Mouse (Mus musculus) embryonic facial prominence, embryonic 10.5 days (tissue): ENCODE measurements around the gene Fam221a. TPM values are rescaled to one million over a fixed set of nuclear protein-coding genes. Genes with fewer than 3 reads are reported as not detected.
A peak's percentile ranks its signal among the peaks of the same experiment; 100 is the strongest.

Source experiments
- DNase-seq: peaks from one replicate; pipeline ENCODE4 v3.0.0-alpha.2; 2017; ENCODE audit warnings: low spot score
- H3K27ac ChIP-seq: fragments of 300-500 bp; sonication (generic); replicated peaks from 2 replicates; pipeline ENCODE4 v1.5.1; 2016; ENCODE audit warnings: mild to moderate bottlenecking
- H3K27me3 ChIP-seq: fragments of 300-500 bp; sonication (generic); replicated peaks from 2 replicates; pipeline ENCODE4 v1.6.1; 2016; ENCODE audit warnings: low read depth, mild to moderate bottlenecking; ENCODE audit not compliant: poor library complexity, severe bottlenecking
- H3K36me3 ChIP-seq: fragments of 300-500 bp; sonication (generic); replicated peaks from 2 replicates; pipeline ENCODE4 v1.6.1; 2016; ENCODE audit warnings: mild to moderate bottlenecking, moderate library complexity
- H3K4me1 ChIP-seq: fragments of 300-500 bp; sonication (generic); 2 replicates; pipeline ENCODE4 v1.6.1; 2016
- H3K4me3 ChIP-seq: fragments of 300-500 bp; sonication (generic); 2 replicates; pipeline ENCODE4 v1.5.1; 2016; ENCODE audit warnings: mild to moderate bottlenecking, moderate library complexity
- H3K9me3 ChIP-seq: fragments of 300-500 bp; sonication (generic); 2 replicates; pipeline ENCODE4 v1.6.1; 2016; ENCODE audit warnings: mild to moderate bottlenecking
- WGBS: fragments of 180-500 bp; shearing (Covaris S2); methylation state at CpG from one replicate; pipeline ENCODE4 v1.1.7; 2016; 5-methylcytosine and 5-hydroxymethylcytosine counted together
- polyA plus RNA-seq: library from polyadenylated mRNA; unstranded; fragments of >200 nt; fragmentation: Nextera tagmentation; extraction: Ambion mirVana; gene quantifications from 2 replicates; pipeline ENCODE4 v1.2.1, GENCODE M21; 2016

The Fam221a gene
- polyA plus RNA-seq, 1 experiment from 2014 or later, result 4.1 TPM

- Histone ChIP-seq H3K4me1 (peaks cover 9% of the 10 kb centered on the region), H3K36me3 (no peaks in the 10 kb centered on the region), H3K4me3 (peak overlapping the region; percentile 40; the same call in 1 of the 2 replicates), H3K27me3 (no peaks in the 10 kb centered on the region), H3K9me3 (no peaks in the 10 kb centered on the region), H3K27ac (no peak overlapping the region)
- WGBS, result 37% methylated on average over 6 of the region's 6 CpGs
- no peak for DNase-seq
These were observed 28.4 kb upstream of the Fam221a start for GRCm38 (mm10) chr6:49339145-49339544.

GRCm38 (mm10) chr6:49343737-49344469, 23.6 kb upstream of the Fam221a start:
- no peak overlapping the region for H3K27ac ChIP-seq
- no peak overlapping the region for H3K4me3 ChIP-seq
- DNase-seq, result no peak
- H3K9me3 ChIP-seq, result no peaks in the 10 kb centered on the region
- H3K27me3 ChIP-seq, result no peaks in the 10 kb centered on the region
- no peaks in the 10 kb centered on the region for H3K36me3 ChIP-seq
- H3K4me1 ChIP-seq, result peaks cover 3% of the 10 kb centered on the region
- 79% methylated on average over 14 of the region's 14 CpGs for WGBS

GRCm38 (mm10) chr6:49349826-49350225, 17.7 kb upstream of the Fam221a start:
- WGBS, result 92% methylated on average over 7 of the region's 7 CpGs
- H3K9me3 ChIP-seq, result no peaks in the 10 kb centered on the region
- no peak overlapping the region for H3K27ac ChIP-seq
- H3K4me3 ChIP-seq, result no peak overlapping the region
- no peak for DNase-seq
- H3K4me1 ChIP-seq, result no peaks in the 10 kb centered on the region
- H3K27me3 ChIP-seq, result no peaks in the 10 kb centered on the region
- no peaks in the 10 kb centered on the region for H3K36me3 ChIP-seq

GRCm38 (mm10) chr6:49354613-49355012, 12.9 kb upstream of the Fam221a start:
- Histone ChIP-seq H3K4me3 (no peak overlapping the region), H3K4me1 (no peaks in the 10 kb centered on the region), H3K9me3 (no peaks in the 10 kb centered on the region), H3K36me3 (no peaks in the 10 kb centered on the region), H3K27me3 (no peaks in the 10 kb centered on the region), H3K27ac (no peak overlapping the region)
- DNase-seq, result no peak
- 87% methylated on average over 3 of the region's 3 CpGs for WGBS

- WGBS, result 70% methylated on average over 4 of the region's 4 CpGs
These were observed 12.4 kb upstream of the Fam221a start for GRCm38 (mm10) chr6:49355171-49355570.

GRCm38 (mm10) chr6:49360420-49360819, 7.1 kb upstream of the Fam221a start:
- Histone ChIP-seq H3K27ac (no peak overlapping the region), H3K4me3 (no peak overlapping the region), H3K4me1 (0 out of 2 replicates have a peak, but pooled peaks cover 3% of the 10 kb centered on the region), H3K9me3 (no peaks in the 10 kb centered on the region), H3K36me3 (no peaks in the 10 kb centered on the region), H3K27me3 (no peaks in the 10 kb centered on the region)
- DNase-seq, result no peak

More at GRCm38 (mm10) chr6:49355171-49355570, 12.4 kb upstream of the Fam221a start:
- H3K9me3 ChIP-seq, result no peaks in the 10 kb centered on the region
- no peaks in the 10 kb centered on the region for H3K36me3 ChIP-seq
- H3K27ac ChIP-seq, result no peak overlapping the region
- no peak for DNase-seq
- H3K4me3 ChIP-seq, result no peak overlapping the region
- H3K4me1 ChIP-seq, result no peaks in the 10 kb centered on the region
- no peaks in the 10 kb centered on the region for H3K27me3 ChIP-seq

GRCm38 (mm10) chr6:49368212-49368611, 673 bp downstream of the Fam221a start:
- Histone ChIP-seq H3K4me1 (peaks cover 22% of the 10 kb centered on the region), H3K27ac (peak overlapping the region; percentile 89), H3K4me3 (peak overlapping the region; percentile 71), H3K36me3 (no peaks in the 10 kb centered on the region), H3K27me3 (no peaks in the 10 kb centered on the region), H3K9me3 (no peaks in the 10 kb centered on the region)
- DNase-seq, result peak; percentile 24
- WGBS, result 48% methylated on average over 3 of the region's 3 CpGs

- Histone ChIP-seq H3K9me3 (no peaks in the 10 kb centered on the region), H3K36me3 (no peaks in the 10 kb centered on the region), H3K27me3 (no peaks in the 10 kb centered on the region), H3K27ac (no peak overlapping the region), H3K4me1 (peaks cover 8% of the 10 kb centered on the region), H3K4me3 (no peak overlapping the region)
- 84% methylated on average over 4 of the region's 4 CpGs for WGBS
- no peak for DNase-seq
These were observed 5.2 kb downstream of the Fam221a start for GRCm38 (mm10) chr6:49372705-49373104.

GRCm38 (mm10) chr6:49373943-49374342, 6.4 kb downstream of the Fam221a start:
- Histone ChIP-seq H3K4me3 (no peak overlapping the region), H3K4me1 (0 out of 2 replicates have a peak, but pooled peaks cover 2% of the 10 kb centered on the region), H3K36me3 (no peaks in the 10 kb centered on the region), H3K27me3 (no peaks in the 10 kb centered on the region), H3K9me3 (no peaks in the 10 kb centered on the region), H3K27ac (no peak overlapping the region)
- DNase-seq, result no peak
- 88% methylated on average over 2 of the region's 2 CpGs for WGBS

GRCm38 (mm10) chr6:49378328-49378727, 10.8 kb downstream of the Fam221a start:
- DNase-seq, result no peak
- Histone ChIP-seq H3K27me3 (no peaks in the 10 kb centered on the region), H3K4me1 (0 out of 2 replicates have a peak, but pooled peaks cover 2% of the 10 kb centered on the region), H3K27ac (no peak overlapping the region), H3K9me3 (no peaks in the 10 kb centered on the region), H3K36me3 (peaks cover 11% of the 10 kb centered on the region; the same call in 1 of the 2 replicates), H3K4me3 (no peak overlapping the region)
- WGBS, result 61% methylated on average over 12 of the region's 12 CpGs

GRCm38 (mm10) chr6:49394276-49394675, 26.7 kb downstream of the Fam221a start:
- Histone ChIP-seq H3K4me3 (no peak overlapping the region), H3K4me1 (no peaks in the 10 kb centered on the region), H3K27ac (no peak overlapping the region), H3K27me3 (no peaks in the 10 kb centered on the region), H3K36me3 (0 out of 2 replicates have a peak, but pooled peaks cover 2% of the 10 kb centered on the region), H3K9me3 (peaks cover 6% of the 10 kb centered on the region)
- WGBS, result 70% methylated on average over 1 of the region's 1 CpGs
- DNase-seq, result no peak

GRCm38 (mm10) chr6:49395316-49395715, 27.8 kb downstream of the Fam221a start, which contains the start of gene Stk31:
TSS of gene Stk31 (plus strand) at chr6:49395604.
- no peaks in the 10 kb centered on the region for H3K27me3 ChIP-seq

GRCm38 (mm10) chr6:49397466-49397865, 29.9 kb downstream of the Fam221a start:
- H3K9me3 ChIP-seq, result peaks cover 6% of the 10 kb centered on the region
- H3K27ac ChIP-seq, result no peak overlapping the region
- no peaks in the 10 kb centered on the region for H3K4me1 ChIP-seq
- no peaks in the 10 kb centered on the region for H3K36me3 ChIP-seq
- H3K27me3 ChIP-seq, result no peaks in the 10 kb centered on the region
- DNase-seq, result peak; percentile 46
- H3K4me3 ChIP-seq, result no peak overlapping the region

More at GRCm38 (mm10) chr6:49395316-49395715, 27.8 kb downstream of the Fam221a start, which contains the start of gene Stk31:
- Histone ChIP-seq H3K27ac (no peak within 1 kb of the TSS), H3K9me3 (peaks cover 6% of the 10 kb centered on the region), H3K36me3 (no peaks in the 10 kb centered on the region), H3K4me3 (no peak within 1 kb of the TSS), H3K4me1 (no peaks in the 10 kb centered on the region)
- WGBS, result 85% methylated on average over 34 of the region's 34 CpGs
- DNase-seq, result no peak
